Mouse (Mus musculus) lung, adult 2 months (tissue): ENCODE data around the gene Zfp956. TPM values are rescaled to one million over a fixed set of nuclear protein-coding genes. Genes with fewer than 3 reads are reported as not detected.
"Not testable (repeated sequence)": the region's sequence is repeated elsewhere in the genome, so short reads cannot be mapped to it uniquely, and the experiment has no call there.

Experiments
- DNase-seq: peaks from one replicate; pipeline ENCODE4 v3.0.0; 2022
- H3K4me1 ChIP-seq: fragments of 200-500 bp; 2 replicates; pipeline ENCODE4 v1.6.1; 2011; ENCODE audit warnings: low read length; ENCODE audit not compliant: control insufficient read depth, insufficient read depth
- H3K4me3 ChIP-seq: fragments of 200-500 bp; replicated peaks from 2 replicates; pipeline ENCODE3; 2011; ENCODE audit warnings: low read depth, mild to moderate bottlenecking, control low read depth, low read length; ENCODE audit errors: extremely low read depth
- CTCF ChIP-seq: fragments of 200-500 bp; IDR thresholded peaks from 2 replicates; pipeline ENCODE4 v1.5.1; 2011; ENCODE audit warnings: mild to moderate bottlenecking, low read length, control low read depth; ENCODE audit not compliant: insufficient read depth
- POLR2A ChIP-seq: fragments of 200-500 bp; IDR thresholded peaks from 2 replicates; pipeline ENCODE4 v1.6.1; 2011; ENCODE audit warnings: low read depth, mild to moderate bottlenecking, control low read depth, low read length, borderline replicate concordance; ENCODE audit errors: extremely low read depth
- WGBS: fragments of 180-500 bp; shearing (Covaris S2); methylation state at CpG from one replicate; pipeline ENCODE4 v1.1.7; 2018; 5-methylcytosine and 5-hydroxymethylcytosine counted together
- polyA plus RNA-seq: library from polyadenylated mRNA; depleted of rRNA; stranded (reverse); fragments of >200 nt; gene quantifications from 2 replicates; pipeline ENCODE4 v1.2.3, GENCODE M21; 2012; rRNA removed

The Zfp956 gene
- polyA plus RNA-seq, 1 experiment = 9.4 TPM

DNA sequence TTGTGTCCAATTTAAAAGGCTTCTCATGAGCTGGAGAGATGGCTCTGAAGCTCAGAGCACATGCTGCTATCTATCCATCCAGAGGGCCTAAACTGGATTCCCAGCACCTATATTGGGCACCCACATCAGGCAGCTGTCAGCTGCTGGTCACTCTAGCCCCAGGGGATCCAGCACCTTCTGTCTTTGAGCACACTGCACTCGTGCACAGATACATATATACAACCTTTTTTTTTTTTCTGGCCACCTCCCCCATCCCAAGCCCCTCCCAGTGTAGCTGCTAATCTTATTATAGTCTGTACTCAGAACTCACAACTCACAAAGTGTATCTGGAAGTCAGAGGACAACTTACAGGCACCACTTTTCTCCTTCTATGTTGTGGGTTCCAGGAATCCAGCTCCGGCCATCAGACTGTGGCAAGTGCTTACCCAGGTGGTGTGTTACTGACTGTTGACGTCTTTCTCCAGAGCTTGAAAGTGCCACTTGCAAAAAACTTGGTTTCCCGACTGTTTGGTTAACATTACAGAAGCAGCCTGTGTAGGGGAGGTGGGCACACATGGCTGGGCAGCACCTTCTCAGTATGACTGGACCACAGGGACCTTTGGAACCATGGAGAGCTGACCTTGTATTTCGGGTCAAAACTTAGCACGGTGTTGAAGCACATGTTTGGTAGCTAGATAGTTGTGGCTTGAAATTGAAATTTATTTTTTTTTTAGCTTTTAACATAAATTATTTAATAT is 7.7 kb downstream of the Zfp956 start:
- H3K4me1 ChIP-seq = no peaks in the 10 kb centered on the region
- WGBS = 83% methylated on average over 6 of the region's 6 CpGs
- DNase-seq = no peak
- TF ChIP-seq CTCF = no peak
- no peak for TF ChIP-seq POLR2A
- no peak overlapping the region for H3K4me3 ChIP-seq

DNA sequence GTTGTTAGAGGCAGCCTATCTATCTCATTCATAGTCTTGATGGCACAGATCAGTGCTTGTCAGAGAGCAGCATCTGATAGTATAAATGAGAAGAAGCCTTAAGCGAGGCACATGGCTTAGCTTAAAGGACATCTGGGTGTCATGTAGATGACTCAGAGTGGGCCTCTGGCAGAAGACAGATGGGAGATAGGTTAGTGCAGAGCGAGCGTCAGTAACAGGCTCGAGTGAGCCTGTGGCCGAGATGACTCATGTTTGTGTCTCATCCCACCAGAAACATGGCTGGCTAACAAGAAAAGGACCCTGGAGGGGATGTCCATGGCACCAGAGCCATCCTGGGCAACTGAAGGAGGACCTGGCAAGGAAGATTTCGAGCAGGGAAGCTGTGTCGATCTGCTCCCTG is 9.9 kb downstream of the Zfp956 start:
- WGBS = 79% methylated on average over 7 of the region's 7 CpGs
- TF ChIP-seq POLR2A (no peak), CTCF (no peak)
- DNase-seq = no peak
- no peaks in the 10 kb centered on the region for H3K4me1 ChIP-seq
- H3K4me3 ChIP-seq = no peak overlapping the region

DNA sequence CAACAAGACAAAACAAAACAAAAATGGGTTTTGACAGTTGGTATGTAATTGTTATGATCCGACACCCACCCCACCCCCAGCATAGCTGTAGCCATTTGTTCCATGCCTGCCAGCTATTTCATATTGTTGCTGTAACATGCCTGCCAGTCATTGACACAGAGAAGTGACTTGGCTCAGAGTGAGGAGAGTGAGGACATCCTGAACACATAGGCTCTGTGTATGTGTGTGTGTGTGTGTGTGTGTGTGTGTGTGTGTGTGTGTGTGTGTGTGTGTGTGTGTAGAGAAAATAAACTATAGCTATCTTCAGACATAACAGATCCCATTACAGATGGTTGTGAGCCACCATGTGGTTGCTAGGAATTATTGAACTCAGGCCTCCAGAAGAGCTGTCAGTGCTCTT is 15.0 kb downstream of the Zfp956 start:
- not testable (repeated sequence) for H3K4me3 ChIP-seq, H3K4me1 ChIP-seq, DNase-seq
- WGBS = 56% methylated on average over 1 of the region's 1 CpGs

DNA sequence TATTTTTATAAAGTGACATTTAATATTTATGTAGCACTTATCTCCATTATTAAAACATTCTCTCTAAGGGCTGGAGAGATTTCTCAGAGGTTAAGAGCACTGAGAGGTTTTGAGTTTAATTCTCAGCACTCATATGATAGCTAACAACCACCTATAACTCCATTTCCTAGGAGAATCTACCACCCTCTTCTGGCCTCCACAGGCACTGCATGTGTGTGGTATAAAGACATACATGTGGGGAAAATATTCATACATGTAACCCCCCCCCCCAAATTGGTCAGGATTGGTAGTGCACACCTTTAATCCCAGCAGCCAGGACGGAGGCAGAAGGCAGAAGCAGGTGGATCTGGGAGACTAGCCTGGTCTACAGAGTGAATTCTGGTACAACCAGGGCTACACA is 21.4 kb downstream of the Zfp956 start:
- 82% methylated on average over 1 of the region's 1 CpGs for WGBS
- TF ChIP-seq POLR2A (no peak), CTCF (no peak)
- no peak overlapping the region for H3K4me3 ChIP-seq
- peaks cover 2% of the 10 kb centered on the region; the same call in 1 of the 2 replicates for H3K4me1 ChIP-seq
- no peak for DNase-seq

DNA sequence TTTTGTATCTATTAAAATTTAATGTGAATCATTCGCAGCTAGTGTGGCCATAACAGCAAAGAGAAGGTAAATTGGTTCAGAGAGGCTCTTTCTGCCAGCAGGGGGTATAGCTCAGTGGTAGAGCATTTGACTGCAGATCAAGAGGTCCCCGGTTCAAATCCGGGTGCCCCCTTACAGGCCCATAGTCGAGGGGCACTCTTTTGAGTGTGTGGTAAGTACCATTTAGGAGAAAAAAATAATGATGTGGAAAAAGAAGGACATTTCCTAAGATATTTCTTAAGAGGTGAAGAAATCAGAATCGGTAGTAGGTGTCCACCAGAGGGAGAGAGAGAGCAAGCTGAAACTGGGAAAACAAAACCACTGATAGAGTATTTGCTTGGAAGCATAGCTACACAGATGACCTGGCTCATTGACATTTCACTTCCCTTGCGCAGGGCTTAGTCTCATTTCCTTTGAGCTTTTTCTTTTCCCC is 25.7 kb downstream of the Zfp956 start:
- 8% methylated on average over 6 of the region's 6 CpGs for WGBS
- TF ChIP-seq POLR2A (no peak), CTCF (0 out of 2 replicates have a peak, but pooled peaks have one; percentile 28)
- Histone ChIP-seq H3K4me3 (no peak overlapping the region), H3K4me1 (peaks cover 2% of the 10 kb centered on the region)
- peak; percentile 76 for DNase-seq

DNA sequence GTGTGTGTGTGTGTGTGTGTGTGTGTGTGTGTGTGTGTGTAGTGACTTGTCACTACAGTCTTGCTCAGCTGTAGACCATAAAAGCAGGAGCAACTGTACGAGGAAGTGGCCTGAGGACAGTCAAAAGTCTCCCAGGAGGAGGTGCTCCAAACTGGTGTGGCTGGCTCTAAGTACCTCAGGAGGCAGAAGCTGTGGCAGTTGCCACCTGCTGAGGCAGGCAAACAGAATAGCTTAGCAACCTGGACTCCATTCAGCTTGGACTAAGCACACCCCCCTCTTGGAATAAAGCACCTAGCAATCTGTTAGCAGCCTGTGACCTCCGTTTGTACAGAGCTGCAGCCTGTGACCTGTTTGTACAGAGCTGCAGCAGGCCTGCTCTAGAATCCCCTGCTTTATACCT is 30.7 kb downstream of the Zfp956 start:
- WGBS = 35% methylated on average over 2 of the region's 2 CpGs

DNA sequence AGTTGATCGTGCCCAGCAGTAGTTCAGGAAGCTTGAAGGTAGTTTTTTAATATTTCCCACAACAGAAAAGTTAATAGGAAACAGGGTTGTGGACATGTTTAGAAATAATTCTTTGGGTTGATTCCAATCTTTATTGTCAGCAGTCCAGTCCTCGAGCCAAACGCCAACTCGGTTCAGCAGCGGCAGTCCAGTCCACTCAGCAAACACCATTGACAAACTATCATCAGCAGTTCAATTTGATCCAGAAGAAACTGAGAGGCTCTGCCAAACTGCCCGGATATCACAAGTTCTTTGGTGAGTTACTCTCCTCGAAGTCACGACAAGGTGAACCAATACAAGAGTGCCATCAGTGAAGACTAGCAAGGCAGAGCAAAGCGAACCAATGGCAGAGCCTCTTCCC is 42.5 kb downstream of the Zfp956 start:
- no peak for TF ChIP-seq CTCF
- no peak for TF ChIP-seq POLR2A
- H3K4me1 ChIP-seq = peaks cover 5% of the 10 kb centered on the region; the same call in 1 of the 2 replicates
- no peak for DNase-seq
- WGBS = 48% methylated on average over 9 of the region's 9 CpGs
- H3K4me3 ChIP-seq = no peak overlapping the region

More for the DNA sequence above, 30.7 kb downstream of the Zfp956 start:
- H3K4me3 ChIP-seq = no peak overlapping the region
- H3K4me1 ChIP-seq = peaks cover 2% of the 10 kb centered on the region
- TF ChIP-seq CTCF (no peak), POLR2A (no peak)
- no peak for DNase-seq

DNA sequence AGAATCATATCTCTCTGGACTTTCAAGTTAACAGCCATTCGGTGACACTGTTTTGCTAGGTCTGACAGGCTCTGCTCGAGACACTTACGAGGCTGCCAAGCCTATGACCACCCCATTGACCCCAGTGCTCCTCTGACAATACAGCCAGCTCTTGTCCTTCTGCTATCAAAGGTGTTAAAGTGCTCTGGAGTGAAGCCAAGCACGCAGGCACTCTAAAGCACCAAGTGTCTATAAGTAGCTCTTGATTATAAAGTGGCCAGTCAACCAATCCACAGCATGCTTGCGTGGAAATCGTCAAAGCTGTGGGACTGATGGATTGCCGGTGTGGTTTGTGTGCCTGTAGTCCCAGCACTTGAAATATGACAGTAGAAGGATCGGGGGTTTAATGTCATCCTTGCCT is 57.5 kb downstream of the Zfp956 start:
- 32% methylated on average over 8 of the region's 8 CpGs for WGBS
- DNase-seq = peak; percentile 63
- Histone ChIP-seq H3K4me1 (no peaks in the 10 kb centered on the region; the same call in 1 of the 2 replicates), H3K4me3 (no peak overlapping the region)
- TF ChIP-seq POLR2A (no peak), CTCF (no peak)

Other genes with a start within 250 kb of the Zfp956 start
- gene Pdia4, start 140.0 kb upstream of the Zfp956 start, polyA plus RNA-seq = 24.6 and 40.1 TPM in 2 replicates
- 0.16 and 0.26 TPM in 2 replicates for gene Zfp786, start 122.5 kb upstream of the Zfp956 start, polyA plus RNA-seq
- gene Zfp398, start 117.7 kb upstream of the Zfp956 start, polyA plus RNA-seq = 8.8 and 8.9 TPM in 2 replicates
- 7.6 and 8.1 TPM in 2 replicates for gene Zfp282, start 76.2 kb upstream of the Zfp956 start, polyA plus RNA-seq
- 11.6 and 12.1 TPM in 2 replicates for gene Zfp212, start 32.9 kb upstream of the Zfp956 start, polyA plus RNA-seq
- gene Zfp777, start 95.5 kb downstream of the Zfp956 start, polyA plus RNA-seq = 19.7 and 20.6 TPM in 2 replicates
- gene Zfp746, start 133.2 kb downstream of the Zfp956 start, polyA plus RNA-seq = 23.6 and 25.1 TPM in 2 replicates